Mouse (Mus musculus) kidney, adult 2 months (tissue): Measurements from ENCODE around the gene Mindy4.

Experiments used
- CTCF ChIP-seq: fragments of 200-500 bp; conservative IDR thresholded peaks from 2 replicates; pipeline ENCODE4 v1.5.1; 2011; ENCODE audit warnings: low read depth, mild to moderate bottlenecking, control low read depth, low read length, moderate library complexity, mixed read lengths; ENCODE audit not compliant: insufficient read depth, insufficient read length
- POLR2A ChIP-seq: fragments of 200-500 bp; IDR thresholded peaks from one replicate; pipeline ENCODE4 v1.6.1; 2011; ENCODE audit warnings: low read depth, low read length, control low read depth

- TF ChIP-seq POLR2A (no peak), CTCF (no peak)
Measured at GRCm38 (mm10) chr6:55331315-55331714, 128.1 kb downstream of the Mindy4 start.
